Mouse (Mus musculus): ENCODE data around the gene Commd3. TPM values are rescaled to one million over a fixed set of nuclear protein-coding genes. Genes with fewer than 3 reads are reported as not detected.

Gene Commd3
- polyA plus RNA-seq, 1 experiment from 2014 or later = 207 TPM

Other genes with a start within 250 kb of the Commd3 start
- gene Bmi1, start 4.6 kb downstream of the Commd3 start, polyA plus RNA-seq (2016; fragmentation: Nextera tagmentation; extraction: Ambion mirVana) = 32.3 and 34.3 TPM in 2 replicates
- 0.13 TPM in 1 of 2 replicates, not detected in the other for gene Spag6, start 21.6 kb downstream of the Commd3 start, polyA plus RNA-seq (2016; fragmentation: Nextera tagmentation; extraction: Ambion mirVana)

Data from embryonic facial prominence, embryonic 12.5 days (tissue).